Mouse (Mus musculus): ENCODE data around the gene Hdac10.

Gene Hdac10

DNA sequence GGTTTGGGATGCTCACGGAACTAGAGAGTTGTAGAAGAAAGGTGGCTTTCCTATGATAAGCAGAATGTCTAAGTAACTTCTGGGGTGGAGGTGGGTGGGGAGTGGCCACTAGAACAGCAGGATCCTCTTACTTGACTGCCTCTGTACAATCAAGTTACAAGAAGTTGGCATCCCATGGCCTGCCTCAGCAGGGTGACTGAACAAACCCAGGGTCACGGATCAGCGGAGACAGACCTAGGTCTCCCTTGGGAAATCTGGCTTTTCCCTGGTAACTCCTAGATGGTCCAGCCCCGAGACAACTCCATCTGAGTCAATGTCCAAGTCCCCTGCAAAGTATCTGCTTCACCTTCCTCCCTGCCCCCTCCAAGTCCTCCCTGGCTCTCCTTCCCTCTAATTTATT, 19.4 kb upstream of the Hdac10 start:
- peak; percentile 27 to 61 for DNase-seq

DNA sequence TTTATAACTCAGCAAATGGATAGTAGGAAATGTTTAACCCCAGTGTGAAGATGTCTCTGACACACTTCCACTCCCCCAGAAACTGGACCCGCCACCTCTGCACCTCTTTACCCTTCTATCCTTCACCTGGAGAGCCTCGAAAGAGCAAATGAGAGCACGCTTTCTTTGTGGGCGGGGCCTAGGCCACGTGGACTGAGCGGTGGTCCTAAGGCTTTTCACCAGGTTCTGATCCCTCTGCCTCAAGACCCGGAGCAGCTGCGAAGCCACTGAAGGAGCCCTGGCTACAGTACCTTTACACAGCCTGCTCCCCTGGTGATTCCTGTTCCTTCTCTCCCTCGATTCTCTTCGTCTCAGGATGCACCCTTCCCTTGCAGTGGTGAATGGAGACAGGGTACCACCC, 19.0 kb upstream of the Hdac10 start:
- DNase-seq = no peak

DNA sequence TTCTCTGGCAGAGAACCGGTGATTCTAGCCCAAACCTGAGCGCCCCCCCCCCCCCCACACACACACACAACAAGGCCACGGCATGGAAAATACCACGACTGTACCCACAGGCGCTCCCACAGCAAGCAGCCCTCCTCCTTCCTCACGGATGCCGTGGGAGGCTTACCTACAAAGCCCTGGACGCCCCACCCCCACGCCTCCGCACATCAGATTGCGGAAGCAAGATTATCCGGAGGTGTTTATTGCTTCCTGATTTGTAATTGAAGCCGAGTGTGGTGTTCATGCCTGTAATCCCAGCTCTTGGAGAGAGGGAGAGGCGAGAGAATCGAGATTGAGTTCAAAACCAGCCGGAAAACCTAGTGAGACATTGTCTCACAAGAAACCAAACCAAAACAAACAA, 18.5 kb upstream of the Hdac10 start:
- DNase-seq = peak; percentile 58 to 61

DNA sequence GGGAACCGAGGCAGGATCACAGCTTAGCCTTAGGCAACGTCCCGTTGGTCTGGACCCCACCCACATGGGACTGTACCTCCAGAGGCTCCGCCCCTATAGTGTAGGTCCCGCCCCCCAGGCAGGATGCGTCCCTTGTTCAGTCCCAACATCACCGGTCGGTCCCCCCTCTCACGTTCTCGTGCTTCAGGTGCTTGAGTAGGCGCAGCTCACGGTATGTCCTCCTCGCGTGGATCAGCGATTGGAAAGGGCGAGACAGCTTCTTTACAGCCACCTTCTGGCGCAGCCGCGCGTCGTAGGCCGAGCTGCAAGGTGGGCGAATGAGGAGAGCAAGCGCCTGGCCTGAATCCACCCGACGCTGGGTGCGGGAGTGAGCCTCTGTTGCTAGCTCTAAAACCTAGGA, 18.0 kb upstream of the Hdac10 start:
- peak; percentile 56 to 77 for DNase-seq

DNA sequence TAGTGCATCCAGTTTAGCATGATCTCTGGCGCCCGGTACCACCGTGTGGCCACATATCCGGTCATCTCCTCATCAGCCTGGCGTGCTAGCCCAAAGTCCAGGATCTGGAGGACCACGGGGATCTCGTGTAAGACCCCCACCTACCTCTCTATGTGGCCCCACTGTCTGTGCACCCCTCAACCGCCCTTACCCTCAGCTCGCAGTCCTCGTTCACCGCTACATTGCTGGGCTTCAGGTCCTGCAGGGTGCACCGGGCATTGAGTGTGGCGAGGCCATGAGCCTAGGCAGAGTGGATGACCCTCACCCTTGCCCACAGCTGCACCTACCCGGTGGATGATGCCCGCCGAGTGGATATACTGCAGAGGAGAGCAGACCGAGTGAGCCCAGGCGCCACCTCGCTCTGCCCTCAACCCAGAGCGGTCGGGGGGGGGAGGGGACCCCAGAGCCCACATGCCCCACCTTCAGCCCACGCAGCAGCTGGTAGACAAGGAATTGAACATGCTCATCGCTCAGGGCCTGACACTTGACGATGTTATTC, 17.4 kb upstream of the Hdac10 start:
- no peak for DNase-seq

DNA sequence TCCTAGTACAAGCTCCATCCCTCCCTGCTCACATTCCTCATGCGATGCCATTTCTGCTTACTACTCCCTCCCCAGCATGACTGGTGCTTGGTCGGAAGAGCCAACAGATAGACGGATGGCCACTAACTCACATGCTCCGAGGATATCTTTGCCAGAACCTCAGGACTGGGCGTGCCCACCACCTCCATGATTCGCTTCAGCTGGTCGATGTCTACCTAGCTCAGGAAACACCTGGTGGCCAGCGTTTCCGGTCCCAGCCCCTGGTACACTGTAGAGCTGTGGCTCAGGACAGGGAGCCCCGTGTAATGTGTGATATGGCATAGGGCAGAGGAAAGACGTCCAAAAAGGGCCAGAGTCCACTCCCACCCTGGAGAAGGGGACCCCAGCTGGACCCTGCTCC, 16.5 kb upstream of the Hdac10 start:
- no peak for DNase-seq

DNA sequence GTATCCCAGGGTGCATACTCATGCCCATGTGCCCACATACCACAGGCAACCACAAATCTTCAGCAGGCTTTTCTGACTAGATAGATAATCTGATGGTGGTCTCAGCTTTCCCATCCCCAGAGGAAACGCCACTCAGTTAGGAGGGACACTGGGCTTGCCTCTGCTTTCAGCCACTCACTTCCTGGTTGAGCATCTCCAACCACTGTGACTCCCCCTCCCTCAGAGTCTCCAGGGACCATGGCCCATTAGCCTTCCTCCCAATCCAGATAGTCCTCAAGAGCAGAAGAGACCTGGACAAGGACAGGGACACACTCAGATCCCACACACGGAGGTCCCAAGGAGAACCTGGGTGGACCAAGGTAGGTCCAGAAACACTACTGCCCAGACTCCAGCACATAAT, 14.6 kb upstream of the Hdac10 start:
- DNase-seq = no peak

DNA sequence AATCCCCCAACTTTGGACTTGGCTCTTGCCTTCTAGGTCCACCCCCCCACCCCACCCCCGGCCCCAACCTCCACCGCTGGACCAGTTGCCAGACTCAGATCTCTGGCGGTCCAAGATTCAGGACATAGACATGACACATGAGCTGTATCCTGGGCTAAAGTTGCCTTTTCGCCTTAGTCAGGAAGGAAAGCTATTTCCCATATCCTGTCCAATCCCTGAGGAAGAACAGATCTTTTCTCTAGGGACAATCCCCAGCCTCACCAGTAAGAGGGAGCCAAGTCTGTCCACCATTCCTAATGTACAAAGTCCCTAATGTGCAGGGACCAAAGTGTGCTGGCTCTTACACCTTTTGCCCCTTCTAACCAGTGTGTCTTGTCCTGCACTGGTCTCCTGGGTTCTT, 13.4 kb upstream of the Hdac10 start:
- DNase-seq = peak in 1 of 2 experiments; percentile 40

DNA sequence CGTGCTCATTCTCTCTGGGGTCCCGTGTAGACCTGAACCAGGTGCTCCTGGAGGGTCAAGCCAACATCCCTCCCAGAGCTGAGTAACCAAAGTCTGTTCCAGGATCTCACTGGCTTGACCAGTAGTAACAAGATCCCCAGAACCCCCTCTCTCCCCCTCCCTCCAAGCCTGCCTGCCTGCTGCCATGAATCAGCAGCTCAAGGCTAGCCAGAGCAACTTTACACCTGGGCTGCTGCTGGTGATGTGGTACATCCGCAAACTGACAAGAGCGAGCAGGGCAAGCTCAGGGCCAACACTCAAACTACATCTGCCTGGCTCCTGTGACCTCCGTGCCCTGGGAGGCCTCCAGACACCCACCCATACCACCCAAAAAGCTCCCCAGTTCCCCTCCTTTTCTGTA, 12.9 kb upstream of the Hdac10 start:
- DNase-seq = peak in 1 of 2 experiments; percentile 44

DNA sequence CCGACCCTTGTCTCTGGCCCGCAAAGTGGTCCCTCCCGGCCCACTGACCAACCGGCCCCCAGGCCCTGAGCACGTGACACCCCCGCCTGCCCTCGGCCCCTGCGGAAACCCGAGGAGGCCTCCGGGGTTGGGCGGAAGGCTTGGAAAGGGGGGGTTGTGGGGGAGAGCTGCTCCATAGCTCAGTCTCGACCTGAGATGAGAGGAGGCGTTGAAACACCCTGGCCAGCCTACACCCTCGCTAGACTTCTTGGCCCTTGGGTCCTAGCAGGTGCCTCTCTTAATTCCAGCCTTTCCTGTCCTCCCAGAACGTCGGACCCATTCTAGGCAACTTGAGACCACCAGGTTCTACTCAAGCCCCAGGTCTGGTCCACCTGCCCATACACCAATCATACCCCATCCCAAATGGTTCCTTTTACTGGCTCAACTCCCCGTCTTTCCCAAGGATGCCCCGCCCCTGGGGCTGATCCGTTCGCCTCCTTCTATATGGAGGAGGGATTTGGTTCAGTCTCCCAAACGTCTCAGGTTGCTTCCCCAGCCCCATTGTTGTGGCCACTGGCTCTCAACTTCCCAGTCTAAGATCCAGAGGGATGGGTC, 12.3 kb upstream of the Hdac10 start, which contains the start of gene Mapk12:
Mapk12 (minus strand) TSS at position 45 of the 594 bp plus-strand sequence.
- peak; percentile 63 to 83 for DNase-seq

DNA sequence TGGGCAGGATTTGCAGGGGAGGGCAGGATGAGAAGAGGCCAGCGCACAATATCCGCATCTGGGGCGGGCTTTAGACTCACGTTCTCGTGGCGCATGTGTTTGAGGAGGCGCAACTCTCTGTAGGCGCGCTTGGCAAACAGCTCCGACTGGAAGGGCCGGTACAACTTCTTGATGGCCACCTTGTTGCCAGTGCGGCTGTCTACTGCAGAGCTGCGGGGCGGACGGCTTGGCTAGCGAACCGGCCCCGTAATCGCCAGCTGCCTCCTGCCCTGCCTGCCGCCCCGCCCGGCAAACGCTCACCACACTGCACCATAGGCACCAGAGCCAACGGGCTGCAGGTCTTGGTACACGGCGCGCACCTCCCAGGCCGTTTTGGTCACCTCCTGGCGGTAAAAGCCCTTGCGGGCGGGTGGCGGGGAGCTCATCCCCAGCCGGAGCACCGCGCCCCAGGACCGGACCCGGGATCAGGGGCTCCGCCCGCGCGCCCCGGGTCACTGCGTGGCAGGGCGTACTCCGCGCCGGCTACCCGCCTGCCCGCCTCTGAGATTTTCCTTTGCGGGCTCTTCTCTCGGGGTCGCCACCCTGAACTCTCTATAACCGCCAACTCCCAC, 11.7 kb upstream of the Hdac10 start:
- DNase-seq = peak; percentile 61 to 75

DNA sequence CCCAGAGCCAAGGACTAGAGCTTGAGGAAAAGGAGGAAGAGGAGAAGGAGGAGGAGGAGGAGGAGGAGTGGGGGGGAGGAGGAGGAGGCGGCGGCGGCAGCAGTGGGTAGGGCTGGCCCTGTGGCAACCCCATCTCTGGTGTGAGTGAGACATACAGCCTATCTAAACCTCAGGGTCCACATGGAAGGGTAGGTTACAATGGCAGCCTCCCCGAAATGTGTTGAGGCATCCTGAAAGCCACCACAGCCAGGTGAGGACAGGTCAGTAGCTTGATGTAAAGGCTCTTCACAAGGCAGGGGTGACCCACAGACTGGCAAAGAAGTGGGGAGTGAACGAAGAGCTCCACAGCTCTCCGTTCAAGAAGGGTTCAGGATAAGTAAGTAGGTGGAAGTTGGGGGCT, 10.0 kb upstream of the Hdac10 start:
- DNase-seq = no peak

DNA sequence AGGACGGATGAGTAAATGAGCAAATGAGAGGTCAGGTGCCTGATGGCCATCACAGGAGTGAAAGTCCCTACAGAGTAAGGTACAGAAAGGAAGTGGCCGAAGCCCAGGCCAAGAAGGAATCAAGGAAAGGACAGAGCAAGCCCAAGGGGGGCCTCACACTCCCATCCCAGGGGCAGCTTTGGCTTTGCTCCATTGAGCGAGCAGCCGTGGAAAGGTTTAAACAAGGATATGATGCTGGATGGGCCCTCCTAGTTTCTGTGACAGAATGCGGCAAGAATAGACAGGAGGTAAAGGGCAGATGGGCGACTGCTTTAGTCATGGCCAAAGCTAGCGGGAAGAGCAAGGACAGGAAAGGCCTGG, 9.5 kb upstream of the Hdac10 start:
- DNase-seq = no peak

DNA sequence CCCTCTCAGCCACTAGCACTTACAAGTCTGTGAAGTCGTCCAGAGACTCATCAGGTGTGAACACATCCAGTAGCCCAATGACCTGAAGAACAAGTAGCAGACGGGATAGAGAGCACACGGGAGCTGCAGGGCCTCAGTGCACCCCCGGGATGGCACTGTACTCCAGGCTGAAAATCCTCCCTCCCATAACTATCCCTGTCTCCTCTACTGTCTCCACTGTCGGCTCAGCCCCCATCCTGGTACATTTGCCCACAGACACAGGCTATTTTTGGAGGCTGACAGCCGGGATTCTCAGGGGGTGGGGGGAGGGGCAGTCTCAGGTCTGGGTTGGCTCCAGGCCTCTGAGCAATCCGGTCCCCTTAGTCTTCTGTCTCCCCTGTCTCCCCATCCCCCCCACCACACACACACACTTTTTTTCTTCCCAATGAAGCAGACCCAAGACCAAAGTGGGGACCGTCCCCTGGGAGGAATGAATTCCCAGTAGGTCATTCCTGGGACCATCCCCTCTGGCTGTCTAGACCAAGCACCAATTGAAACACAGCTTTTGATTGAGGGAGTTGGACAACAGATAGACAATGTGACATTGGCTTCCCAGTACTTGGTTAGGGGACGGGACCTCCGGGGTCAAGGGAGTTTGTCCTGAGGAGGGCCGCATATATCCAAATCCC, 9.0 kb upstream of the Hdac10 start:
- DNase-seq = no peak

DNA sequence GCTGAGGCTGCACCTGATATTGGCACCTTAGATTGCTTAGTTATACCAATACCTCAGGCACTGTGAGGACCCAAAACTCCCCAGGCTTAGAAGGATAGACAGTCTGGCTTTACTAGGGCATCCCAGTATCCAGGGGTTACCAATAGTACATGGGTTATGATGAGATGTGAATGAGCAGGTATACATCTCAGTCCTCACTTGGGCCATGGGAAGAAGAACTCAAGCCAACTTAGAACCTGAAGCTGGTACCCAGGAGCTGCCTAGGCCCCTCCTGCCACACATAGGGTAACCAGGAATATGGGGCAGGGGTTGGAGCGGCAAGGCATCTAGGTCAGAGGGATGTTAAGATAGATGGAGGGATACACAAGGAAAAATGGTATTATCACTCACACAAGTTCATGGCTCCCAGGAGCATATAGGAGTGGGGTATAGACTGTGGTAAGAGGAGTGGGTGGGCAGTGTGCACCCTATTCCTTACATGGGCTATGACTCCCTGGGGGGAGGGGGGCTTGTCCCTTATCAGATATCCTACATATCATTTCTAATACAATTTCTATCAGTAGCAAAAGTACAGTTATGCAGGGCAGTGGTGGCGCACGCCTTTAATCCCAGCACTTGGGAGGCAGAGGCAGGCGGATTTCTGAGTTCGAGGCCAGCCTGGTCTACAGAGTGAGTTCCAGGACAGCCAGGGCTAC, 8.1 kb upstream of the Hdac10 start:
- no peak for DNase-seq

DNA sequence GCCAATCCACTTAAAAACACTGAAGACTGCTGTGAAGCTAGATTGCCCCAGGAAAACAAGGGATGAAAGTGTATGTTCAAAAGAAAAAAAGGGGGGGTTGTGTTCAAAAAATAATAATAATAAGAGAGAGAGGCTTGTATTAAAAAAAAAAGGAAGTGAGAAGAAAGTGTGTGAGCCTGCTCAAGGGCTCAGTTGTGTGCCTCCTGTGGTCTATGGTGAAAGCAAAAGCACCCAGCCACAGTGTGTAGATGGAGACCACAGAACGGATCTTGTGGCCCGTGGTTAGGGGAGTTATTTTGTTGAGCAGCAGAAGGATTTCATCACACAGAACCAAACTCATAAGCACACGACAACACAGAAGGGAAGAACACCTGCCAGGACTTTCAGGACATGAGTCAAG, 2.8 kb upstream of the Hdac10 start:
- DNase-seq = no peak

DNA sequence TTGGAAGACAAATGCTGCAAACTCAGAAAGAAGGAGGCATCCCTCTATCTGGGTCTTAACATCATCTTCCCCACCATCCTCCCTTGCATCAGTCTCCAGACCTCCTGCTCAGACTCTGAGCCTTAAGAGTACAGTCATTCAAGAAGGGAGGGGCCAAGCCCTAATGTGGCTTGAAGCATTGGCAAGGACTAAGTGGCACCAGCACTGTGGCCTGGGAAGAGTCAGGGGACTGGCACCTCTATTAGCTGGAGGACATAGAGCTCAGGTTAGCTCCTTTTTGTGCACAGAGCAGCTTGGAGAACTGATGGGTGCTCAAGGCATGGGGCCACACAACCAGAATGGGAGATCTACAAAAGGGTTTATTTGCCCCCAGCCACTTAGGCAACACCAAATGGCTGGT, 1.7 kb upstream of the Hdac10 start:
- DNase-seq = no peak

DNA sequence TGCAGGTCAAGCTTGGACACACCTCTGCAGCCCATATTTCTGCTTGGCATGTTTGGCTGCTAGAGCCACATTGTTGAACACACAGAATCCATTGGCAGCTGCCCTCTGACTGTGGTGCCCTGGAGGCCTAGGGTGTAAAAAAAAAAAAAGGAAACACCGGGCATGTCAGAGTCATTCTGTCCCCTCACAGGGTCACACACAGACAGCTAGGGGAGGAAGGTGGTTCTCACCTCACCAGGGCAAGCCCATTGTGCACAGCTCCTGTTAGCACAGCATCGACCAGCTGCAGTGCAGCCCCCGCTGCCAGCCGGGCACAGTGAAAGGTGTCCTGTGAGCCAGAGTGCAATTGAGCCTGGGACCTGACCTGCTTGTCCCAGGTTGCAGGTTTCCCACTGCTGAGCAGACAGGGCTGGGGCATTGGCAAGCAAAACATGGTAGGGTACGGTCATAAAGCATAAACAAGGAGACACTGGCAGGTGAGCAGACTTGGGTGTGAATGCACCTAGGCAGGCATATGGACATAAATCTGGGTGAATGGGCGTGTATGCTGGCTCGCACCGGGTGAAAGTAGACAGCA, 1.0 kb downstream of the Hdac10 start:
- DNase-seq = no peak

DNA sequence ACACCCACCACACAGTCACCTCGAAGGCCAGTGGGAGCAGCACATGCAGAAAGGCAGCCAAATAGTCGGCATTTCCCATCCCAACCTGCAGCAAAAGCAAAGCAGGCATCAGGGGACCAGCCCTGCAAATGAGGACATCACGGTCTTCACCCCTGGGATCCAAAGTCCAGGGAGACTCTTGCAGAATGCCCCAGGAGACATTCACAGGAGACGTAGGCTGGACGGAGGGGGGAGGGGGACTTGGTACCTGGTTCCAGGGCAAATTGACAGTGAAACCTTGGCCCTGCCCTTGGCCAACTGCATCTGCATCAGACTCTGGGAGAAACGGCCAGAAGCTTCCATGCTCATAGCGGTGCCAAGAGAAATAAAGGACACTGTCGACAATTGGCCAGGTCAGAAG, 1.9 kb downstream of the Hdac10 start:
- peak; percentile 48 to 67 for DNase-seq

DNA sequence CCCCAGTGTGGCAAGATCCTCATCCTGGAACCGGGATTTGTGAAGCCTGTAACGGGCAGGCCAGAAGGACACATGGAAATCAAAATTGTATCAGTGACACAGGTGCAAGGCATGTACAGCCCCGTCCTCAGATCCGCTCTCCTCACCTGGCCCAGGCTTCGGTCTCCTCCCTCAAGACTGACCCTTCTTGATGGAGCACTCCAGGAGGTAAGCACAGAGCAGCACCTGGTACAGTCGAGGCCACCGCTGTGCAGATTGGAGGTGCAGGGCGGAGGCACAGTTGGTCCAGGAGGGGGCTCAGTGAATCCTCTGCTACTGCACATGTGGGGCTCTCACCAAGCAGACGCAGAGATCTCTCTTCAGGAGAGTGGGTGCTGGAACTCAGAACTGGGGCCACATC, 3.1 kb downstream of the Hdac10 start:
- DNase-seq = no peak

DNA sequence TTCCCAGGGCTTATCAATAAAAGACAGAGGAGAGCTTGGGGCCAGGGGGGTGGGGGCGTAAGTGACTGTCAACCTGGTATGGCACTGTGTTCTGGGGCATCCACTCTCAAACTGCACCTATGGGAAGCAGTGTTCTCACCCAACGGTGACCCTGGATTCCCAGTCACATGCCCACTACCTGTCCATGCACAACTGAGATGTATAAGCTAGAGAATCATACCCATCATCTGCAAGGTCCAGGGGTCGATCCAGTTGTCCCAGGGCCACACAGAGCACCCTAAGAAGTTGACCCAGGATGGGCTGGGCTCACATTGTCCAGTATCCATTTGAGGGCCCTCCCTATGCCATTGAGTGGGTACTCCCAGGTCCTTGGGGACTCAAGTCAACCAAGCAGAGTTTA, 4.2 kb downstream of the Hdac10 start:
- no peak for DNase-seq

DNA sequence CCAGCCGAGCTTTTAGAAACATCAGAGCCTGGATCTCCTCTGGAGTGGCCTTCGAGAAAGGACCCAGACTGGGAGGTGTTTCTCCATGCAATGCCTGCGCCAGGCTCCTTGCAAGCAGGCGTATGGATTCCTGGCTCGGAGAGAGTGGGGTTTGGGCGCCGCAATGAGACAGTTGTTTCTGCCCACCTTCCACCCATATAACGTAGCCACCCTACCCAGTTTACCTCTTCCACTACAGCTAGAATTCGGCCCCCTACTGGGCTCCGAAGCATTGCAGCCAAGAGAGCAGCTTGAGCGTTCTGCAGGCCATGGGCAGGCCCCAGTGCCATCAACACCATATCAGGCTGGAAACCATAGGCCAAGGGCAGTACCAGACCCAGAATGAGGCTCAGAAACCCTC, 4.9 kb downstream of the Hdac10 start:
- peak in 1 of 2 experiments; percentile 25 for DNase-seq

DNA sequence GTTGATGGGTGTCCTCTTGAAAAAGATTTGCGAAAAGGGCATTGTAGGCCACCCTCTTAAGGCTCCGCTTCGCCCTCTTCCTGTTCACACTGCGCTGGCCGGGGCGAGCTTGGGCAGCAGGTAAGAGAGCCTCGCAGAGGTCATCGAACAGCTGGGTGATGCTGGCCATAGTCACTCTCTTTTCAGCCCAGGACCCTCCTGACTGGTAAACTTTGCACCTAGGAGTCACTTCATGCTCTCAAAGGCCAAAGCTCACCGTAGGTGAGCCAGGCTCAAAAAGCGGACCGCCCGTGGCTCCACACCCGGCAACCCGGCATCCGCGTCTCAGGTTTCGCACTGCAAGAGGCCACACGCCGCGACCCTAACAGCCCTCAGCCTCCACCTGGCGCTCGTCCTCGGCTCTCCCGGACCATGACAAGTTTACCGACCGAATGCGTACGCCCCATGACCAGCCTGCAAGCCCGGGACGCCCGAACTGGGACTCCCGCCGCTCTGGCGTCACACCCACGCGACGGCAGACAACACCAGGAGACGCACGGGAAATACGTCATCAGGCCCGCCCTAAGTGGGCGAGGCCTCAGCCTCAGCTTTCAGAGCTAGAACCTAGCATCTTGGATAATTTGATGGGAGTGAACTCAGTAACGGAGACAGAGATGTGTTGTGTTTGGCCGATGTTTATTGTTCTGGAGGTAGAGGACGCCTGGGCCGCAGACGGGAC, 5.7 kb downstream of the Hdac10 start, which contains the start of gene Tubgcp6:
Tubgcp6 (minus strand) TSS at position 464 of the 718 bp plus-strand sequence.
- DNase-seq = peak; percentile 96 to 97

Measured in kidney, postnatal 25 days (tissue).